Mouse (Mus musculus) megakaryocyte, embryonic 14.5 days (primary cell): Measurements from ENCODE around the gene Cntn1.

ENCODE experiments used
- FLI1 ChIP-seq: IDR thresholded peaks from 2 replicates; pipeline ENCODE4 v1.6.1; 2012; ENCODE audit warnings: low read length, inconsistent platforms, mixed read lengths
- GATA1 ChIP-seq: IDR thresholded peaks from 3 replicates; pipeline ENCODE4 v1.6.1; 2012; ENCODE audit warnings: mixed read lengths, low read length, inconsistent platforms, borderline replicate concordance

- TF ChIP-seq GATA1 (no peak), FLI1 (no peak)
Measured at GRCm38 (mm10) chr15:92042538-92042937, 8.4 kb upstream of the Cntn1 start.
